Mouse (Mus musculus) liver, adult (tissue): ENCODE measurements around the gene Ppara.

ENCODE experiments used
- GATA4 ChIP-seq: IDR thresholded peaks from 2 replicates; pipeline ENCODE4 v1.6.1; 2014; ENCODE audit warnings: mild to moderate bottlenecking, low read length; ENCODE audit not compliant: insufficient replicate concordance

The Ppara gene

DNA sequence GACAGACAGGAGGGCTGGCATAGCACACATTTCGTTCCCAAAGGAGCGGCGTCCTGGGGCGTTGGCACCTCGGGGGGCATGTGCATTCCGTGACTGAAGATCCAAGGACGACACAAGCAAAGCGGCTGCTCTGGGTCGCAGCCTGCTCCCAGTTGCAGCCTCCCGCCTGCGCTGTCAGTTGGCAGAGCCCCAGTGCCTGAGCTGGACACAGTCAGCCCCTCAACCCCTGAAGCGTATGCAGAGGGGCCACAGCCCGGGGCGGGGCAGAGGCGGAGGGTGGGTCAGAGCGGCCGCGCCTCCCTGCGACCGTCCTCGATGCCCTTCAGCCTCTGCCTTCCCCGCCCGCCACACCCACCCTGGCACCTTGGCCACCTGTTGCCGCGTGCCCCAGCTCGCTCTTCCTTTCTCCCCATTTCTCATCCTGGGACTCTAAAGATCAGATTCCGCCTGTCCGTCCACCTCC, at the start of gene Ppara:
Gene Ppara (plus strand): TSS at position 413 of the 463 bp plus-strand sequence.
- no peak for TF ChIP-seq GATA4

DNA sequence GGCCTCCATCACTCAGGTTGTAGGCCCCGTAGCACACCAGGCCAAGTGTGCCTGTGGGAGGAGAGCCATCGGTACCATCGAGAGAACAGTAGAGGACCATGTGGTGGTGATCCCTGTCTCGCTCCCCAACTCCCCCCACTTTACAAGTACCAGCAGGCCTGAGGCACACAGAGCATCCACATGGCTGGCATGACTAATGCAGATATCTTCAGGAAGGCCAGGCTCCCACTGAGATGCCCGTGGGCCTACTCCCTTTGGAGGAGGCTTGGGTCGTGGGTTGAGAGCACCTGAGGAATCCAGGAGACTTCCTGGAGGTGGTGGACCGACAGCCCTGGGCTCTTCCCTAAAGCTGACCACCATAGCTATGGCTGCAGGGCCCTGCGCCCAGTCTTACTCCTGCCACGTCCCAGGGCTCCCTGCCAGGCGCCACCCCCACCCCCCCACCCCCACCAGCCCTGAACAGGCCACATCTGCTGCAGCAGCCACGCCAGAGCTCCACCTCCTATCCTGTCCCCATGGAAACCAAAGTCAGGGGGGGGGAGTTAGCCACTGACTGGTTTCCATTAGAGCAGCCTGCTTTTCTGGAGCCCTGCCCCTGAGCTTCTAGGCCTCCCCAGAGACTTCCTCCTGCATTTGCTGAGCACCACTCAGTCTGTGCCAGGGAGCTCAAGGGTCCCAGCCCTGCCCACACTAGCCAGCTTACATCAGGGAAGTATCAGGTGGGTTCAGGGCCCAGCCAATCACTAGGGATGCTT, 48.0 kb upstream of the Ppara start:
- TF ChIP-seq GATA4 = no peak

DNA sequence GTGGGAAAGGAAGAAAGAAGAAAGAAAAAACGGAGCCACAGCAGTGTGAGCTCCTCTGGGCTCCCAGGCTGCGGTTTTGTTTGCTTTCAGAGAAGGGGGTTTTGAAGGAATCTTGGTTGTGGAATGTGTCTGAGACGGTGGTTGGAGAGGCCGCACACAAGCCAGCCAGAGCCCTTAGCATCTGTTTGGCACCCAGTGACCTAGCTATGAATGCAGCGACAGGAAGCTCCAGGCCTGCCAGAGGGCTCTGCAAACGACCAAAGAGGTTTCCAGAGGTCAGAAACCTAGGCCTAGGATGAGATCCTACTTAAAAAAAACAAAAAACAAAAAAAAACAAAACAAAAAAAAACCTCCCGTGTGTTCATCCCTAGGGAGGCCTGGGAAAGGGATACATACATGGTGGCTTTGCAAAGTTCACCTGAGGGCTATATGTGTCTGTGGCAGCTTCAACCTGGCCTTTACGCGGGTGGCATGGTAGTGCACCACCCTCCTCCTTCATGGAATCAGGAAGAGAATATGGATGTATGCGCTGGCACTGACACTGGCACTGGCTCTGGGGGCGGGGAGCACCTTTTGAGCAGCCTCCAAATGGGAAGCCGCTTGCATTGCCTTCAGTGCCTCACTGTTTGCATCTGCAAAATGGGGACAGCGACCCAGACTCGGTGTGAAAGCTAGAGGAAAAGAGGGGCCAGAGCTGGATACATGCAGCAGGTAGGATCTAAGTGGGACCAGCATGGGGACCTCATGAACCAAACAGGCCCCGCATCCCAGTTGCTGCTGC, 47.0 kb upstream of the Ppara start:
- no peak for TF ChIP-seq GATA4

DNA sequence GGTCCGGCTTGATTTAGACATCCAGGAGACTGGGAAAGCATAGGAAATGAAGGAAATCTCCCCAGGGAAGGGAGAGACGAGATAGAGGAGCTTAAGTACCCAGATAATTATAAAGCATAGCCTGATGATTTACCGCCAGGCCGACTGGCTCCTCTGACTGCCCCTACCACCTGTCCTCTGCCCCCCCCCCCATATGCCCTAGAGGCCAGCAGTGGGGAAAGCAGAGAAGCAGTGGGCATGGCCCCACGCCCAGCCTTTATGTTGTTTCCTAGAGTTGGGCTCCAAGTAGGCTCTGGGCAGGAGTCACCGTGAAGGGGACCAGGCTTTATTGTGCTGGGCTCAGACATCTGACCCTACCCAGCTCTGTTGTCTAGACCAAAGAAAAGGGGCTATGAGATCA, 46.0 kb upstream of the Ppara start:
- no peak for TF ChIP-seq GATA4

DNA sequence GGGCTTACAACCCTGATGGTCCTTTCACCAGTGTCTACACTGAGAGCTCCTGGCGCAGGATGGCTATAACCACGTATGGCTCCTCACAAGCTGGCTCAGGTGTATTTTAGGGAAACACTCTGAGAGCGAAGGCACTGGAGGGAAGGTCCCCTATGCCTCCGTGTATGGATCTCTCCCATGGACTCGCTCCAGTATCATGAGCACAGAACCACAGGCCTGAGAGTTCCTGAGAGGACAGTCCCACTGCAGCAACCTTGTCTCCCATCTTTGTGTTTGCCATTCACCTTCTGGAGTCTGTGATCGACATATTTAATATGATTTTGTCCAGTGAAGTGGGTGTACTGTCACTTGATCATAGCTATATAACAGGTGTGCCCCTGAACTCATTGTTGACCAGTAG, 45.3 kb upstream of the Ppara start:
- no peak for TF ChIP-seq GATA4

DNA sequence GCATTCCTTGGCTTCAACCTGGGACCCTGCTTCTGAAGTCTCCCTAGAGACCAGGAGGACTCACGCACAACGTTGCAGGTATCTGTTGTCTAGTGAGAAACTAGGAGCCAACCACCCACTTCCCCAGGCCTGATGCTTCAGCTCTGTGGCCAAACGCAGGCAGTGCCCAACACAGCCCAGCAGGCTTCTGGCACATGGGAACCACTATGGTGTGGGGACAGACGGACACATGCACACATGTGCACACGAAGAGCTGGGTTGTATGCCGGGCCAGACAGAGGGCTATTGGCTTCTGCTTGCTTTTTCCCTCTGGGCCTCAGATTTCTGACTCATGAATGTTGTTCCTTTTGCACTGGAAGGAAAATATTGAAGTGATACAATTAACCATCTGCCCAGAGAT, 44.7 kb upstream of the Ppara start:
- TF ChIP-seq GATA4 = no peak

DNA sequence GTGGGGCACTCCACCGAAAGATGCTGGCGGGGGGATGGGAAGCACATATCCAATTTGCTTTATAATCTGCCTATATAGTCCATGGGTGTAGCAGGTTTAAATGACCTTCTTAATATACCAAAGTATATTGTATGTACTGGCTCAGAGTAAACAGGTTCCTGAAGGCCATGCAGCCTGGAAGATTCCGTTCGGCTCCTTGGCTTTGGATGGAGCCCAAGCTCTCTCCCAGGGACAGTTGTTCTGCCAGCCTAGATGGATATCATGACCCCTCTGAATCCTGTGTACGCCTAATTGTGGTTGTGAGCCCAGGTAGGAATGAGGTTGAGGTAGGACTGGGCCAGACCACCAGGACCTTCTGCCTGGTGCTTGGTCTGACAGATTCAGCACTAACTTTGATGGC, 43.9 kb upstream of the Ppara start:
- TF ChIP-seq GATA4 = no peak

DNA sequence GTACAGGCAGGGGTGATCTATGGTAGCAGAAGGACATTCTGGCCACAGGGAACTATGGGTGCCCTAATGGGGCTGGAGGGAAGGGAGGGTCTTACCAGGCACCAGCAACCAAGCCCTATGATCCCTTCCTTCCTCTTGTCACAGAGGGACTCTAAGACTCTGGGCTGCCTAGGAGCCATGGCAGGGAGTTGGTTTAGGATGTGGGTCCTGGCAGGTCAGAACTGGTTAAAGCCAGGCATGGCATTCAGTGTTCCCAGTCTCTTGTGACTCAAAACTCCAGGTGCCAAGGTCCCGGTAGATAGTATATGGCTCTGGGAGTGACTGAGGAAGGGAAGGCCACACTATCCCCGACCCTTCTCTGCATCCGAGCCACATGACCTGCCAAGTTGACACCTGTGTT, 41.7 kb upstream of the Ppara start:
- TF ChIP-seq GATA4 = no peak

DNA sequence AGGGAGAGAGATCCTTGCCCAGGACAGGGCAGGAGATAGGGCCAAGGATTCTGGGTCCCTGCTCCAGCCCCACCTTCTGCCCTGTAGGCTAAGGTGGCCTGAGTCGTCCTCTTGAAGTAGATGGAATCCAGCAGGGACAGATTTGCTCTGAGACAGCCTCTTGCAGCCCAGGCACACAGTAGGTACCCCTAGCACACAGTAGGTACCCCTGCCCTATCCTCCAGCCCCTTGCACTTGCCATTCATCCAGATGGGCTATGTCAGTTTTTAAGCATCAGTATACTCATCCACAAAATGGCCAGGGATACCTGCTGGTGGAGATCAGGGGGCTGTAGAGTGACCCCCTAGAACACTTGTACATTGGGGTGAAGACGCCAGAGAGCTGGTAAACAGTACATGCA, 41.0 kb upstream of the Ppara start:
- no peak for TF ChIP-seq GATA4

DNA sequence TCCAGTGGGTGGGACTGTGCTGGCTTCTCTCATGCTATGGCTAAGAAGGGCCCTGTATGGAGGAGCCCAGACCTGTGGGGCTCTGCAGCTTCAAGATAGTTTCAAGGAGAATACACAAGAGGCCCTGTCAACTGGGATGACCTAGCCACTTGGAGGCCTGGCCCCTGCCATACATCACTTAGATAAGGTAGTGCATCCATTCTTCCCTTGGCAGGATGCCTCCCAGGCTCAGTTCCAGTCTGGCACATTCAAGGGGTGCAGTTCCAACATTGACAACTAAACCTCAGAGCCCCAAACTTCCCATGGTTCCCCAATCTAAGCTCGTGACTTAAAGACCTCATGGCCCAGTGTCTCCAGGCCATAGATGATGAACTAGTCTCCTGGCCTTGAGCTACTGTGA, 40.4 kb upstream of the Ppara start:
- no peak for TF ChIP-seq GATA4

DNA sequence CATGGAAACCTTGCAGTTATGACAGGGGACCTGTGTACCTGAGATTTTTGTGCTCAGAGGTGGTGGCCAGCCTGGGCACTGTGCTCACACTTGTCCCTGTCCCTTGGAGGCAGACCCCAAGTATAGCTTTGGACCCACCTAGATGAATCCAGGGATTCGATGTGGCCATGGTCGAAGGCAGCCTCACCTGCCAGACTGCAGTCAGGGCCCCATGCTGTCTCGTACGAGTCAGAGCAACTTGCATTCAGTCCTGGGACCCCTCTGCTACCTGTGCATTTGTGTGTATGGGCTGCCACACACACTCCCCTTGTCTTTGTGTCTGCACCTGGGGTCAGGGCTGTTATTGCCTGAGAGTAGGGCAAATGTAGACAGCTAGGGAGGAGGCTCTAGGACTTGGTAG, 39.5 kb upstream of the Ppara start:
- no peak for TF ChIP-seq GATA4

DNA sequence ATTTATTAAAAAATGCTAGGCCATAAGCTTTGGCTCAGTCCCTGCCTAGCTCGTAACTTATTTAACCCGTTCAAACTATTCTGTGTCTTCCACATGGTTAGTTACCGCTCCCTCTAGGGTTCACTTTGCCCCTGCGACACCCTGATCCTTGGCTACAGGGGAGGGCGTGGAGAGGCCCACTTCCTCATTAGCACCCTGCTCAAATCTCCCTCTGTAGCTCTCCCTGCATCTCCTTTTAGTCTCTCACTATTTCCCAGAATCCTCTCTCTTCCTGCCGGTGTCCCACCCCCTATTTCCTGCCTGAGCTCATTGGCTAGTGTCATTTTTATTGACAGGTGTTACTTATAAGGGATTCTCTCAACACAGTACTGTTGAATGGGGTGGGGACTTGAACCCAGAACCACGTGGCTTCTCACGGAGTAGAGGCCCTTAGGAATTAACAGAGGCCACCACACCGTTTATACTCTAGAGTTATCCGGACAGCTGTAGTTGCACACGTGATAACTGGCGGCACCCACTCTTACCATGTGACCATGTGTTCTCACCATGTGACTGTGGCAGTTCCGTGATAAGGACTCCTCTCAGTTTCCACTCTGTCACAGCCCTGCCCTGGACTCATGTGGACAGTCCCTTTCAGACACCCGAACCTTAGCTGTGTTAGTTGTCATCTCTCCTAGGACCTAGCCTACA, 36.3 kb upstream of the Ppara start:
- peak; percentile 26; the same call in 1 of the 2 replicates for TF ChIP-seq GATA4

DNA sequence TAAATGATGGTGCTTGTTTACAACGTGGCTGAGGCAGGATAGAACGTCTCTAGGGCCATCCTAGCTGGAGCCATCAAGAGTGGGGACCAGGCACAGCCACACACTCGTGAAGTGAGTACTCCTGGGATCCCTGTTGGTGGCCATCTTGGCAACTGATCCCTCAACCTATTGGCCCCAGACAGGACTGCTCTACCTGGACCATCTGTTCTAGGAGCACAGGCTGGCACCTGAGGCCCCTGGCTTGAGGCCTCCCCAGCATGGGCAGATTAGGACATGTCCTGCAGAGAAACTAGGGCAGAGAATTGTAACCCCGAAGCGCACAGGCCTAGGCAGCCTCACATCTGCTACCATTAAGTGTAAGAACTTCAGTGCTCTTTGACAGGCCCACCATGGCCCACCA, 35.3 kb upstream of the Ppara start:
- no peak for TF ChIP-seq GATA4

DNA sequence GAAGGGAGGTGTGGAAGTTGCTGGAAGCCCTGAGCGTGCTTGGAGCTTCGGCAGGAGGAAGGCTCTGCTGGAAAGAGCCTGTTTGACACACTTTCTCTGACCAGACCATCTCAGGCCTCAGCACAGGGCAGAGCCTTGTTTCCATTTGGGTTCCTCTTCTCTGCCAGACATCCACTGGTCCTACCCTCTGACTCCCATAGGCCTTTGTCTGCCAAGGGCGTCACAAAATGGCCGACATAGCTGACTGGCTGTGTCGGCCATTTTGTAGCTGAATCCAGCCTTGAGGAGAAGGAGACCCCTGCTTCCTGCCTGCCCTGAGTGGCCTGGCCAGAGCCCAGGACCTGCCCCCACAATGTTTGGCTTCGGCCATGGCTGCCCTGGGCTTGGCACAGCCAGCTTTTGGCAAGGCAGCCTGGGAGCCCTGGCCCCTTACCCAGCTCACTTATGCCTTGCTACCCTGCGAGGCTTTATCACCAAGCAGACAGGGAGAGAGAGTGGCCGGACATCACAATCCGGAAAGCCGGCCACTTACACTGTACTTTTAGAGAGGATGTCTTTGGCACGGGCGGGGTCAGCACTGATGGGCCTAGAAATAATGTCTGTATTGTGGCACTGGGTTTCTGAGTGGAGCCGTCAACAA, 34.8 kb upstream of the Ppara start:
- TF ChIP-seq GATA4 = peak; percentile 45; the same call in 1 of the 2 replicates

DNA sequence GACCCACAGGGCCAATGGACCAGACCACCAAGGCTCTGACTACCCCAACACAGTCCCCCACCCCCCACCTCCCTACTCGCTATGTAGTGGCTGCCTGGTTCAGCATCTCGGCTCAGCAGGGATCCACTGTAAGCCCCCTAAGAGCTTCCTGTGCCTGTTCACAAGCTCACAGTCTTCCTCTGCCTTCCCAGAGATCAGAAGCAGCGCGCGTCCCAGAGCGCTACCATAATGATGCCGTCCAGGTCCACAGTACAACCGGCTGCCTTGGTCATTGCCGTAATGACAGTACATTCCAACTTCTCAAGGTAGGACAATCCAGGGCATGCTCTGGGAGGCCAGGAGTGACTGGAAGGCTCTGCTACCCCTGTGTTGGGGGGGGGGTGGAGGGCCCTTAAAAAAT, 34.1 kb upstream of the Ppara start:
- TF ChIP-seq GATA4 = no peak

DNA sequence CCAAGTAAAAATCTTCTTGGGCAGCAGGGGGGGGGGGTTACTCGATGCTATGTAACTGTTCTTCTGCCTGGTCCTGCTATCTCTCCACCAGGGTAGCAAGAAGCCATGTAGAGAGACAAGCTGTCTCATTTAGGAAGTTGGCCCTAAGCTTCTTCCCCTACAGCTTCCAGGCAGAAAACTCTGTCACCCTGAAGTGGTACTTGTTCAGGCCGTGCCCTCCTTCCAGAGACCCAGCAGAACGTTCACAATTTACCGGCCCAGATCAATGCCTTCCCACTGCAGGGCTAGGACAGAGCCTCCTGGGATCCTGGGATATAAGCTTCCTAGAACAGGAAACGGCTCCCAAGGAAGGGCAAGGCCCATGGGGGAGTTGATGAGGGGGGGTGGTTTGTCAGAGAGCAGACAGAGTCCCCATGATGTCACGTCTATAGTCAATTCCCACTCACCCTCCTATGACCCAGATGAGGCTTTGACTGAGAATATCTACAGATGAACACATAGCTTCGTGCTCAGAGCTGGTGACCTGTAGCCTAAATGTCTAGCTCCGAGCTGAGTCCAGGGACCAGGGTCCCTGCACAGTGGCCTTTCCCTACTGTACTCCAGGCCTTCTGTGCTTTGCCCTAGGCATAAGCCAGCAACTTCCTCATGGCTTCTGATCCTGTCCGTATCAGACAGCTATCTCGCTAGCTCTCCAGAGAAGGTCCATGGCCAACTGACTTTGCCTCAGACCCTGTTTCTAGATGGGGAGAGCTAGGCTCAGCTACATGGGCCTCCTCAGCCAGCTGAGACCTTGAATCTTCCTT, 33.5 kb upstream of the Ppara start:
- no peak for TF ChIP-seq GATA4
